Comparison of ENCODE assay signal across 9 mouse cellular contexts in genomic region chr12:86679546-86679930, GRCm38 (mm10). TPM values are rescaled to one million over a fixed set of nuclear protein-coding genes. Genes with fewer than 3 reads are reported as not detected.
DNase-seq lines count a peak whose midpoint lies in the region; ATAC-seq and TF ChIP-seq lines count a peak whose summit lies in the region.
"Had no signal": no experiment of that assay in that cellular context is flagged by ENCODE, and none has a peak within 500 bp of the region (broad histone marks: within the 10 kb centered on the region; RNA-seq: fewer than 3 reads in every experiment).

No protein-coding gene starts in this region.

- 4% methylated on average over 9 of the region's 9 CpGs for WGBS in forebrain, embryonic 12.5 days
- whole genome bisulfite sequencing in liver, embryonic 13.5 days (ENCODE audit: insufficient replicate concordance) = 3% methylated on average over 9 of the region's 9 CpGs

- peak overlapping the region; percentile 86 for H3K27ac ChIP-seq in gastrocnemius, adult 2 months
- H3K27ac ChIP-seq in forebrain, embryonic 12.5 days = peak overlapping the region; percentile 96
- no peak overlapping the region for H3K27ac ChIP-seq in liver, embryonic 13.5 days

- no peaks in the 10 kb centered on the region for H3K36me3 ChIP-seq in E14TG2a.4 (ENCODE audit: insufficient read depth, low read length)
- peaks cover 8% of the 10 kb centered on the region; the same call in 1 of the 2 replicates for H3K36me3 ChIP-seq in forebrain, embryonic 12.5 days (replicated peaks)
- no peaks in the 10 kb centered on the region for H3K36me3 ChIP-seq in liver, embryonic 13.5 days

- peak; percentile 9; the same call in 1 of the 2 replicates for ATAC-seq in forebrain, embryonic 12.5 days (ENCODE audit: low FRiP score)
- no peak for ATAC-seq in liver, embryonic 13.5 days (ENCODE audit: low read depth)
- no peak for ATAC-seq in monocyte, adult 5-6 weeks (replicated peaks; ENCODE audit: insufficient number of reproducible peaks, low FRiP score, low TSS enrichment, poor library complexity, severe bottlenecking)

- no peak for TF ChIP-seq CTCF in gastrocnemius, adult 2 months (IDR thresholded peaks at IDR 0.05)
- TF ChIP-seq CTCF in E14TG2a.4 (conservative IDR thresholded peaks at IDR 0.05; ENCODE audit: low read length) = no peak

- H3K4me2 ChIP-seq in forebrain, embryonic 12.5 days = peak overlapping the region; percentile 88
- peak overlapping the region; percentile 86 for H3K4me2 ChIP-seq in liver, embryonic 13.5 days

- intact Hi-C loops in gastrocnemius, adult 2 months (cut with DNase I) = no loop called here

- peaks cover 2% of the 10 kb centered on the region for H3K9me3 ChIP-seq in E14TG2a.4 (ENCODE audit: low read length)
- no peaks in the 10 kb centered on the region for H3K9me3 ChIP-seq in forebrain, embryonic 12.5 days
- no peaks in the 10 kb centered on the region for H3K9me3 ChIP-seq in liver, embryonic 13.5 days (replicated peaks)

- H3K9ac ChIP-seq in forebrain, embryonic 12.5 days = peak overlapping the region; percentile 96
- H3K9ac ChIP-seq in liver, embryonic 13.5 days = peak overlapping the region; percentile 65; the same call in 1 of the 2 replicates

- peaks cover 62% of the 10 kb centered on the region for H3K27me3 ChIP-seq in E14TG2a.4 (ENCODE audit: insufficient read depth, low read length)
- peaks cover 10% of the 10 kb centered on the region for H3K27me3 ChIP-seq in forebrain, embryonic 12.5 days
- H3K27me3 ChIP-seq in liver, embryonic 13.5 days = peaks cover 35% of the 10 kb centered on the region

- H3K4me1 ChIP-seq in E14TG2a.4 (replicated peaks; ENCODE audit: low read depth, low read length) = peaks cover 45% of the 10 kb centered on the region
- H3K4me1 ChIP-seq in forebrain, embryonic 12.5 days = peaks cover 37% of the 10 kb centered on the region
- peaks cover 38% of the 10 kb centered on the region for H3K4me1 ChIP-seq in liver, embryonic 13.5 days (replicated peaks)

- H3K4me3 ChIP-seq in gastrocnemius, adult 2 months = peak overlapping the region; percentile 98
- peak overlapping the region; percentile 89 for H3K4me3 ChIP-seq in E14TG2a.4 (replicated peaks; ENCODE audit: low read length)
- peak overlapping the region; percentile 72 for H3K4me3 ChIP-seq in forebrain, embryonic 12.5 days (replicated peaks)
- peak overlapping the region; percentile 63 for H3K4me3 ChIP-seq in liver, embryonic 13.5 days (replicated peaks)

- DNase-seq in gastrocnemius, adult 2 months = no peak
- DNase-seq in gastrocnemius, postnatal 4 days (ENCODE audit: low spot score in 2 of 2) = no peak
- no peak for DNase-seq in liver, embryonic 13.5 days
- DNase-seq in thymus, postnatal 14 days = no peak
- DNase-seq in layer of hippocampus, adult 9-10 months (ENCODE audit: low spot score) = no peak

RNA-seq across cellular contexts. Expression of gene Vash1, which starts 1.0 kb away (rescaled TPM):
- 1 to 10 TPM; 4.0 to 6.9 TPM for total RNA-seq in gastrocnemius, adult 2 months (2021)
- 10 to 100 TPM; 58.1 to 58.7 TPM for total RNA-seq in gastrocnemius, postnatal 4 days (2021)
- 29.8 and 31.1 TPM in 2 replicates for polyA plus RNA-seq in forebrain, embryonic 12.5 days (2016; fragmentation: Nextera tagmentation; extraction: Ambion mirVana)
- 1.0 and 1.4 TPM in 2 replicates for polyA plus RNA-seq in liver, embryonic 13.5 days (2015; fragmentation: Nextera tagmentation; extraction: Ambion mirVana)
- not detected in 3 replicates for total RNA-seq in monocyte, adult 5-6 weeks (2017)

RNA-seq across cellular contexts. Expression of gene Angel1, which starts 46.7 kb away (rescaled TPM):
- total RNA-seq in gastrocnemius, adult 2 months (2021) = 1 to 10 TPM; 3.9 to 4.8 TPM
- total RNA-seq in gastrocnemius, postnatal 4 days (2021) = 10 to 100 TPM in 1 of 2 experiments, 1 to 10 TPM in 1; 7.5 to 10.2 TPM
- polyA plus RNA-seq in forebrain, embryonic 12.5 days (2016; fragmentation: Nextera tagmentation; extraction: Ambion mirVana) = 13.3 and 13.6 TPM in 2 replicates
- 1.1 and 1.6 TPM in 2 replicates for polyA plus RNA-seq in liver, embryonic 13.5 days (2015; fragmentation: Nextera tagmentation; extraction: Ambion mirVana)
- total RNA-seq in monocyte, adult 5-6 weeks (2017) = 1.4 to 2.0 TPM (median 1.6 TPM) in 3 replicates

RNA-seq across cellular contexts. Expression of gene Lrrc74a, which starts 54.6 kb away (rescaled TPM):
- total RNA-seq in gastrocnemius, adult 2 months (2021) = not detected
- not detected for total RNA-seq in gastrocnemius, postnatal 4 days (2021)
- polyA plus RNA-seq in forebrain, embryonic 12.5 days (2016; fragmentation: Nextera tagmentation; extraction: Ambion mirVana) = not detected in 2 replicates
- not detected in 2 replicates for polyA plus RNA-seq in liver, embryonic 13.5 days (2015; fragmentation: Nextera tagmentation; extraction: Ambion mirVana)
- not detected in 3 replicates for total RNA-seq in monocyte, adult 5-6 weeks (2017)
- total RNA-seq: common myeloid progenitor, adult 5-6 weeks had no signal

Comparison
In these comparisons a context has a peak if more than half of its experiments do, and no peak if none do; other contexts are left out.
1. RNA of gene Vash1, which starts 1.0 kb away (total RNA-seq): 58.1 to 58.7 TPM in gastrocnemius, postnatal 4 days; 4.0 to 6.9 TPM in gastrocnemius, adult 2 months and not detected in monocyte, adult 5-6 weeks; every median in the first group is over 4 times any median in the second.
2. Peak in every context shown above with its lines, with median percentiles within 50 percentile points of each other: H3K4me3 ChIP-seq.